Comparison of ENCODE assay signal across 7 mouse cellular contexts in the genomic region with DNA sequence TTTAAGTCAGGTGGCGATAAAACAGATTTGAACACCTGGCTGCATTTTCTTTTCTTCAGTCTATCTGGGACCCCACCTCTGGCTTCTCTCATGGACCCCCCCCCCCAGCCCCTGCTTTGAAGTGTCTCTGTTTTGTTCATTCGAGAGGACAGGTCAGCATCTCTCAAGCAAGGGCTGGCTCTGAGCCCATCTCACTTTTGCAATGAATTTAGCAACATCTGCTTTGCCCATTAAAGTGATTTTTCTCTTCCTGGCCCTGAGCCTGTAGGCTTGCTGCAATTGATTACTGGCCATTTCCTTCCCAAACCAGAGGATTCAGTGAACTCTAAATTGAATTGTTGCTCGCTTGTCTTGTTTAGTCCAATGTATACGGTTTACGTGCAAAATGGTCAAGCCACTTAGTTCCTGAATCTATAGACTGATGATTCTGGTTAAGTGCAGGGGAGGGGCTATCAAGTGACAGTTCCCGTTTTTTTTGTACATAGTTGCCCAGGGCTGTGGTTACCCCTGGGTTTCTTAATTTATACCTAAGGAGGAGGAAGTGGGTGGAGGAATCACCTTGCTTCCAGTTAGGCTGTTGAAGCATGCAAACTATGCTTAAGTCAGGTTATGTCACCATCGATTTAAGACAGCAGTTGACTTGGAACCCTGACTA.
DNase-seq lines count a peak whose midpoint lies in the region; ATAC-seq and TF ChIP-seq lines count a peak whose summit lies in the region.

No protein-coding gene starts in this region.

- DNase-seq in spleen, adult 2 months (ENCODE audit: low read depth in 1 of 2, low spot score in 2 of 2): peak; percentile 51 to 62
- DNase-seq in spleen, postnatal 10 days (ENCODE audit: low spot score in 2 of 2): no peak
- peak; percentile 76 for DNase-seq in limb, embryonic 14.5 days (ENCODE audit: low spot score)
- peak; percentile 79 for DNase-seq in splenic B cell, adult 2 months (ENCODE audit: low read depth, low spot score)
- no peak for DNase-seq in urinary bladder, postnatal 14 days (ENCODE audit: low spot score)
- no peak for DNase-seq in urinary bladder, postnatal 25 days (ENCODE audit: low spot score)

- no peak for TF ChIP-seq CTCF in spleen, adult 2 months (IDR thresholded peaks at IDR 0.05; ENCODE audit: extremely low read depth, insufficient read depth, insufficient read length, insufficient replicate concordance)

- 16% methylated on average over 7 of the region's 7 CpGs for WGBS in spleen, adult 2 months
- WGBS in limb, embryonic 14.5 days: 18% methylated on average over 7 of the region's 7 CpGs

- H3K4me1 ChIP-seq in spleen, adult 2 months (ENCODE audit: control insufficient read depth, insufficient read depth, insufficient read length): peaks cover 28% of the 10 kb centered on the region
- peaks cover 14% of the 10 kb centered on the region for H3K4me1 ChIP-seq in limb, embryonic 14.5 days (ENCODE audit: control insufficient read depth, insufficient read depth, low read length)

- no peak overlapping the region for H3K4me2 ChIP-seq in limb, embryonic 14.5 days (replicated peaks; ENCODE audit: low read depth, low read length, severe bottlenecking)

- no peaks in the 10 kb centered on the region for H3K36me3 ChIP-seq in spleen, adult 2 months (ENCODE audit: control insufficient read depth, insufficient read depth, low read length)
- no peaks in the 10 kb centered on the region for H3K36me3 ChIP-seq in limb, embryonic 14.5 days (ENCODE audit: control insufficient read depth, insufficient read depth, low read length)
- no peaks in the 10 kb centered on the region for H3K36me3 ChIP-seq in splenic B cell, adult 2 months (ENCODE audit: control insufficient read depth, insufficient read depth, low read length, poor library complexity, severe bottlenecking)

- no peak overlapping the region for H3K4me3 ChIP-seq in spleen, adult 2 months (ENCODE audit: extremely low read depth, insufficient read depth, insufficient read length)
- no peak overlapping the region for H3K4me3 ChIP-seq in limb, embryonic 14.5 days (replicated peaks; ENCODE audit: low read length)

- no peak for TF ChIP-seq POLR2A in spleen, adult 2 months (IDR thresholded peaks at IDR 0.05; ENCODE audit: low read depth, low read length)
- no peak for TF ChIP-seq POLR2A in limb, embryonic 14.5 days (IDR thresholded peaks at IDR 0.05; ENCODE audit: borderline replicate concordance, extremely low read depth, insufficient read depth, insufficient read length)

- ATAC-seq in common myeloid progenitor, adult 5-6 weeks (replicated peaks; ENCODE audit: low read depth, poor library complexity, severe bottlenecking): peak; percentile 70
- ATAC-seq in limb, embryonic 14.5 days (ENCODE audit: low FRiP score, low read depth): peak; percentile 62

- no peaks in the 10 kb centered on the region for H3K27me3 ChIP-seq in spleen, adult 2 months (ENCODE audit: control insufficient read depth, insufficient read depth, low read length)
- H3K27me3 ChIP-seq in limb, embryonic 14.5 days (ENCODE audit: control insufficient read depth, insufficient read depth, low read length): no peaks in the 10 kb centered on the region
- no peaks in the 10 kb centered on the region for H3K27me3 ChIP-seq in splenic B cell, adult 2 months (ENCODE audit: control insufficient read depth, insufficient read depth, low read length, poor library complexity, severe bottlenecking)

- H3K9ac ChIP-seq in limb, embryonic 14.5 days (ENCODE audit: low read depth, low read length, severe bottlenecking): no peak overlapping the region

- H3K9me3 ChIP-seq in limb, embryonic 14.5 days (ENCODE audit: control insufficient read depth, low read length): no peaks in the 10 kb centered on the region

- no peak overlapping the region for H3K27ac ChIP-seq in spleen, adult 2 months (ENCODE audit: insufficient read depth, low read length)
- H3K27ac ChIP-seq in limb, embryonic 14.5 days (replicated peaks; ENCODE audit: low read depth, low read length): no peak overlapping the region

Comparison
In these comparisons a context has a peak if more than half of its experiments do, and no peak if none do; other contexts are left out.
1. DNase-seq: peak in spleen, adult 2 months (2 of 2), limb, embryonic 14.5 days (single experiment) and splenic B cell, adult 2 months (single experiment); none in spleen, postnatal 10 days (0 of 2), urinary bladder, postnatal 14 days (single experiment) and urinary bladder, postnatal 25 days (single experiment).